Mouse (Mus musculus): ENCODE measurements around the gene Ets1.
A peak's percentile ranks its signal among the peaks of the same experiment; 100 is the strongest.

Ets1 gene

DNA sequence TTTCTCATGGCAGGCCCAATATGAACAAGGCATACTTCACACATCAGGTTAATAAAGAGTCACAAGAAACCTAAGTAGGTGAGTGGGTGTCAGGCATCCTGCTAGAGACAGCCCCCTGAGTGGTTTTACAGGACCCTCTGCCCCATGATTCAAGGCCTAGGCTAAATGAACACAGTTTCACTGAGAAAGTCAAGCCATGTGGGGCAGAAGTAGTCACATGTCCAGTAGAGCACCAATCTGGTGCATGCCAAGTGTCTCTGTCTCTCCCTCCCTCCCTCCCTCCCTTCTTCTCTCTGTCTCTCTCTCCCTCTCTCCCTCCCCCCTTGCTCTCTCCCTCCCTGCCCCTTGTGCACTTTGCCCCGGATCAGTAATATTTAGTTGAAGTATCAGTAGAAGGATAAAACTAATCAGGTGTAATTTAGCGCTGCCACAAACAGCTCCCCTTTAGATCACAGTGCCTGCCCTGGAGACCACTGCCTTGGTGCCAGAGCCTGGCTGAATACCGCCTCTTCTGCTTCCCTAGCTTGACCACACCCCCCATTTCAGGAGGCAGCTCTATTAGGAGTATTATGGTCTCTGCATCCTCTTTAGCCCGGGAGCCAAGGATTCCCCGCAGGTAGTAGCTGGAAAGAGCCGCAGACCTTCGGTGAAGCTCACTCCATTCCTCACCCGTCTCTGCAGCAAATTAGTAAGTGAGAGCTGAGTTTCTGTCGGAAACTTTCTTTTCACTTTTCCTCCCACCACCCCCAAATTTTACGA is at the start of gene Ets1:
TSS of gene Ets1 (plus strand) at position 595 of the 759 bp plus-strand sequence.
- DNase-seq (ENCODE audit: low read depth, low spot score): peak; percentile 33
- Histone ChIP-seq H3K27me3 (ENCODE audit: control insufficient read depth, insufficient read depth, low read length, poor library complexity, severe bottlenecking) (no peaks in the 10 kb centered on the region), H3K36me3 (ENCODE audit: control insufficient read depth, insufficient read depth, low read length, poor library complexity, severe bottlenecking) (no peaks in the 10 kb centered on the region)

DNA sequence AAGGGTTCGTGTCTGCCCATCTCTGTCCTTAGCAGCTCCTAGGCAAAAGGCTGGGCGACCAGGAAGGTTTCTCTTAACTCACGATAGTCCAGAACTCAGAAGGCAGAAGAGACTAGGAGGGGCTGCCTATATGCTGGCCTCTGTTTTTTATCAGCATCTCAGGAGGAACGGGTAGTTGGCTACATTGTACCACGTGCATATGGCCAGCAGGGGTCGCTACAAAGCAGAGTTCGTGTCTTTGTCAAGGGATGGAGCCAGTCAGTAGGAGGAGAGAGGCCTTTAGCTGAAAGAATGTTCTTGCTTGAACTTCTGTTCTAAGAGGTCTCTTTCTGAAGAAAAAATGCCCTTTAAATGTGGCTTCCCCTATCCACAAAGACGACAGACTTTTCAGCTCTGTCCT is 46.1 kb upstream of the Ets1 start:
- H3K36me3 ChIP-seq (ENCODE audit: control insufficient read depth, insufficient read depth, low read length, poor library complexity, severe bottlenecking): no peaks in the 10 kb centered on the region
- DNase-seq (ENCODE audit: low read depth, low spot score): peak; percentile 94
- H3K27me3 ChIP-seq (ENCODE audit: control insufficient read depth, insufficient read depth, low read length, poor library complexity, severe bottlenecking): no peaks in the 10 kb centered on the region

DNA sequence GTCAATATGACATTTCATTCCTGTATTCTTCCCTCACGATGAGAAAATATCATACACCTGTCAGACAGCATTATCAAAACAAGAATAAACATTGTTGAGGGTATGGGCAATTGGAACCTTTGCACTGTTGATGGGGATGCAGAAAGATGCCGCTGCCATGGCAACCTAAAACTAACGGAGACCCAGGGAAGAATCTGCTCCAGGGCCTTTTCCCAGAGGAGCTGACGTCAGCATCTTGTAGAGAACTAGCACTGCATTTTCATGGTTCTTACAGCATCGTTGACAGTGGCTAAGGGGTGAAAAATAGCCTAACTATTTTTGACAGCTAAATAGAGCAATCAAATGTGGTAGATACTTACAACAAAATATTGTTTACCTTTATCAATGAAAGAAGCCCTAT is 45.5 kb upstream of the Ets1 start:
- DNase-seq (ENCODE audit: low read depth, low spot score): no peak
- Histone ChIP-seq H3K27me3 (ENCODE audit: control insufficient read depth, insufficient read depth, low read length, poor library complexity, severe bottlenecking) (no peaks in the 10 kb centered on the region), H3K36me3 (ENCODE audit: control insufficient read depth, insufficient read depth, low read length, poor library complexity, severe bottlenecking) (no peaks in the 10 kb centered on the region)

DNA sequence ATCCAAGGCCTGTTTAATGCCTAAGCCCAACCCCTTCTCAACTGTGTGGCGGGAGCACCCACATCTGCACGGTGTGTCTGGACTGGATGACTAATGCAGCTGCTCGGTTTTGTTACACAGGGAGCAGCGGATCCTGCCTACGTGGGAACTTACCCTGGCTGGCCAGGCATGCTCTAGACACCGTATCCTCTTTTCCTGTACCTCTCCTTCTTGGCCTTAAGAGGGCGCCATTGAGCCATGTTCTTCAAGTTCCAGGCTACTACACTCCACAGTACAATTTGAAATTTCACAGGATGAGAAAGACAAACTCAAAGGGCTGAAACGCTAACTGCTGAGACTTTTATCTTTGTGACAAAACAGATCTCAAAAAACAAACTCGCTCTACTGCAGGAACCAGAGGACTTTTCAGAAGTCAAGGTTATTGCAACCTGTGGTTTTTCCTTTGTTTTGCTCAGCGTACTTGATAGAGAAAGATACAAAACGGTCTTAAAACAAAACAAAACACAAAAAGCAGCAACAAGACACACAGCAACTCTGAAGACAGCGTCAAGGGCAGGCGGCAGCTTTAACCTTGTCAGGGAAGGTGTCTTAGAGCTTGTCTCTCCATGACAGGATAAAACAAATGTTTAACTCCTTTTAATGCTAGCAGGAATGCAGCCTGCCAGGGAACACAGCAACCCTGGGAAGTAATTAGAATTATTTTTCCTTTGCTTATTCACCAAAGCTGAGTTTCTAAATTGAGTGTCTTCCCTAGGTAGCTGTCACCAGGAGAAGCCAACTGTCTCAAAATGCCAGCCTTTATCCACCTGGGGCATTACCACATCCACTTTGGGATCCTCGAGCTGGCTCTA is 44.1 kb upstream of the Ets1 start:
- DNase-seq (ENCODE audit: low read depth, low spot score): peak; percentile 95

DNA sequence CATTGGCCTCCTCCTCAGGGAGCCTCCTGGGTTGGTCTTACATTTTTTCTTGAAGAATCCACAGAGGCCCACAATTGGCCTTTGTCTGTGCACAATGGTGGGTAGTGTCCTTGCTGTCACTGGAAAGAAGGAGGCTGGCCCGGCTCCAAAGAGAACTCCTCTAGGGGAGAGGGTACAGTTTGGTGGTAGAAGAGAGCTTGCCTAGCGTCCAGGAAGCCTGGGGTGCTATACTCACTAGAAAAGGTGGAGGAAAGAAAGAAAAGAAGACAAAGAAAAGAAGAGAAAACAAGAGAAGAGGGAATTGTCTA is 43.5 kb upstream of the Ets1 start:
- Histone ChIP-seq H3K36me3 (ENCODE audit: control insufficient read depth, insufficient read depth, low read length, poor library complexity, severe bottlenecking) (no peaks in the 10 kb centered on the region), H3K27me3 (ENCODE audit: control insufficient read depth, insufficient read depth, low read length, poor library complexity, severe bottlenecking) (no peaks in the 10 kb centered on the region)
- no peak for DNase-seq (ENCODE audit: low read depth, low spot score)

More for the DNA sequence above, 44.1 kb upstream of the Ets1 start:
- no peaks in the 10 kb centered on the region for H3K36me3 ChIP-seq (ENCODE audit: control insufficient read depth, insufficient read depth, low read length, poor library complexity, severe bottlenecking)
- H3K27me3 ChIP-seq (ENCODE audit: control insufficient read depth, insufficient read depth, low read length, poor library complexity, severe bottlenecking): no peaks in the 10 kb centered on the region

DNA sequence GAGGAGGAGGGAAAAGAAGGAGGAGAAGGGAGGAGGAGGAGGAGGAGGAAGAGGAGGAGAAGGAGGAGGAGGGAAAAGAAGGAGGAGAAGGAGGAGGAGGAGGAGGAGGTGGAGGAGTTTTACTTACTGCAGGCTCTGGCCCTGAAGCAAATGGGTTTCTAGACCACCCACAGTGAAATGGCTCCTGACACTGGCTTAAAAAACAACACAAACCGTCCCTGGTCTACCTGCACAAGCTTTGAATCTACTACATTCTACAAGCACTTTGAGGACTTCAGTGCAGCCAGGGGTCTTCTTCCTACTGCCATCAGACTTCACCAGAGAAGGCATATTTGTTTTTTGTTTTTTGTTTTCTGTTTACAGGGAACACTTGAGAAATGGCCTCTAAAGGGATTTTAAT is 42.2 kb upstream of the Ets1 start:
- Histone ChIP-seq H3K27me3 (ENCODE audit: control insufficient read depth, insufficient read depth, low read length, poor library complexity, severe bottlenecking) (no peaks in the 10 kb centered on the region), H3K36me3 (ENCODE audit: control insufficient read depth, insufficient read depth, low read length, poor library complexity, severe bottlenecking) (no peaks in the 10 kb centered on the region)
- DNase-seq (ENCODE audit: low read depth, low spot score): no peak

DNA sequence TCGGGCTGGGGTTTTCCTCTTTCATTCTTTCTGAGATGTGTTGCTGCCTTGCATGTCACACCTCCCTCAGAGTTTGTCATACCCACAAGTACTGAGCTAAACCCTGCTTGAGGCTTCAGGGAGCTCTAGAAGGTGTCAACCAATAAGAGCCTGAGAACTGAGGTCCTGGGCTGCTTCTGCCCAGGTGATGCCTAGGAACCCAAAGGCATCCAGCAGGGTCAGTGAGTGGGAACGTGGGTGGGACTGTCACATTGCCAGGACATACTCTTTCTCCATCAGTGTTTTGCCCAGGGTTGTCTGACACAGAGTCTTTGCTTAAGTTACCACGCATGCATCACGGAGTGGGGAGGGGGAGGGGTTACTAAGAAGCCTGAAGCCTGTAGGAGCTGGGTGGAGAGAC is 41.7 kb upstream of the Ets1 start:
- H3K27me3 ChIP-seq (ENCODE audit: control insufficient read depth, insufficient read depth, low read length, poor library complexity, severe bottlenecking): no peaks in the 10 kb centered on the region
- no peaks in the 10 kb centered on the region for H3K36me3 ChIP-seq (ENCODE audit: control insufficient read depth, insufficient read depth, low read length, poor library complexity, severe bottlenecking)
- peak; percentile 49 for DNase-seq (ENCODE audit: low read depth, low spot score)

DNA sequence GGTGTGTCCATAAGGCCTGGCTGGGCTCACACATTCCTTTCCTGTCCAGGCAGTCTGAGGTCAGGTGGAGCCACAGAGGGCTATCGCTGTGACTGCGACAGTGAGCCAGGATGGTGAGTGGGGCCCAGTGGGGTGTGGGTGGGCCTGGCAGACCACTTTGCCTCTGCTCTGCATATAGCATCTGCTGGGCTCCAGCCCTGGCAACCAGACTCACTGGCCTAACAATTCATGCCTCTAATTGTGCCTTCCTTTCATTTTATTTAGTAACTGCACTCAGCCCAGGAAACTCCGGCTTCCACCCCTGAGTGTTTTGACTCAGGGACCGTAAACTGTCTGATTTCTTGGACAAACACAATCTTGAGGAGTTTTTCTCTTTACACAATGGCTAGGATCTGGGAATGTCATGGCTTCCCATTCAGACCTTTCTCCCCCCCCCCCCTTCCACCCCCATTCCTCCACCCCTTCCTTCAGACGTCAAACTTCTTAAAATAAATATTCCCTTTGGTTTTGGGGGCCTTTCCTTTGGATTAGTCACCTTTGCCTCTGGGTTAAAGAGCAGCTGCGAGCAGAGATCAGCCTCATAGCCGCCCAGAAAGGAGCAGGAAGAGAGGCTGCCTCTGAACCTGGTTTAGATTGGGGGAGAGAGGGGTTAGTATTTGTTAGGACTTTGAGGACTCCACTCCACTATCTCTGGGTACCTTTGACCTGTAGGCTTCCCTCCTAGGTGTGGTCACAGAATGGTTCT is 40.8 kb upstream of the Ets1 start:
- DNase-seq (ENCODE audit: low read depth, low spot score): no peak
- Histone ChIP-seq H3K27me3 (ENCODE audit: control insufficient read depth, insufficient read depth, low read length, poor library complexity, severe bottlenecking) (no peaks in the 10 kb centered on the region), H3K36me3 (ENCODE audit: control insufficient read depth, insufficient read depth, low read length, poor library complexity, severe bottlenecking) (no peaks in the 10 kb centered on the region)

DNA sequence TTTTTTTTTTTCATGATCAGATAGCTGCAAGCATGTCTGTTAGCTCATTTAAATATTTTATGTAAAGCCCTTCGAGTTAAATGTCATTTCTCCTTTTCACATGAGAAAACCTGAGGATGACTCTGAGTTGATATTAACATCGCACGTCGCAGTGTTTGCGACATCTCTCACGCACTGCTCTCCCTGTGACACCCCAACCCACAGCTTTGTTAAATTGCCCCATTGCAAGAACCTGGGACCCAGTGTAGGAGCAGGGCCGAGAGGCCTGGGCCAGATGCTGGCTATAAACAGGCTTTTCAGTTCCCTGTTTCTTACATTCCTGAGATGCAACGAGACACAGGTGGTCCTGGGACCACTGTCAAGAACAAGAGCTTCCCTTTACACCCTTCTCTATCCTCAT is 39.7 kb upstream of the Ets1 start:
- DNase-seq (ENCODE audit: low read depth, low spot score): peak; percentile 73
- Histone ChIP-seq H3K27me3 (ENCODE audit: control insufficient read depth, insufficient read depth, low read length, poor library complexity, severe bottlenecking) (no peaks in the 10 kb centered on the region), H3K36me3 (ENCODE audit: control insufficient read depth, insufficient read depth, low read length, poor library complexity, severe bottlenecking) (no peaks in the 10 kb centered on the region)

DNA sequence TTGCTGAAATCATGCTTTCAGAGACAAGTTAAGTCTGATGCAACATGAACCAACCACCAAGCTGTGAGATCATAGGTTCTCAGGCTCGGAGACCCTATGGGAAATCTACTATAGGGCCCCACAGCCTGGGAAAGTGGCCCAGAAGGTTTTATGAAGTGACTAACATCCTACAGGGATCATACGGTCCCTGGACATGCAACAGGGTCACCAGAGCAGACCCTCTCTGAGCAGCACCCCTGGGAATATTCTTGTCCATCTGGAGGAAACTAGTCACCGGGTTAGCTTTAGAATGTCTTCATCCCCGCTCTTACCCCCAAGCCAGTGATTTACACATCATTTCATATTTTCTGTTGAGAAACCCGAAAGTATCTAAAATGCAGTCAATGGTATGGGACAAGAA is 34.1 kb upstream of the Ets1 start:
- H3K27me3 ChIP-seq (ENCODE audit: control insufficient read depth, insufficient read depth, low read length, poor library complexity, severe bottlenecking): no peaks in the 10 kb centered on the region
- no peaks in the 10 kb centered on the region for H3K36me3 ChIP-seq (ENCODE audit: control insufficient read depth, insufficient read depth, low read length, poor library complexity, severe bottlenecking)
- no peak for DNase-seq (ENCODE audit: low read depth, low spot score)

DNA sequence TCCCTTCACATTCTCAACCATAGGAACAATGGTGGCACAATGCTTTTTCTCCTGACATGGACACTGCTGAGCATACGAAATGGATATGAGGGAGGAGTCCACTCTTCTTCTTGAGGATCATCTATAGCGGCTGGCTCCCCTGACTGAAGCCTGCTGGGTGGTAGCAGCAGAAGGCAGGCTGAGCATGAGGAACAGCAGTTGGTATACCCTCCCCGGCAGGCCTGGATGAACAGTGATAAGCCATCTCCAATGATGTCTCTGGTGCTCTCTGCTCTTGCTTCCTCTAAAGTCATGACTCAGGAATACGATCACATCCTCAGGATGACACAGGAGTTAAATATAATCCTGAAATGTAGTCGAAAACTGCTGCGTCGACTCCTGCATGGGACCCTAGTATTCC is 32.9 kb upstream of the Ets1 start:
- H3K27me3 ChIP-seq (ENCODE audit: control insufficient read depth, insufficient read depth, low read length, poor library complexity, severe bottlenecking): no peaks in the 10 kb centered on the region
- DNase-seq (ENCODE audit: low read depth, low spot score): no peak
- H3K36me3 ChIP-seq (ENCODE audit: control insufficient read depth, insufficient read depth, low read length, poor library complexity, severe bottlenecking): no peaks in the 10 kb centered on the region

DNA sequence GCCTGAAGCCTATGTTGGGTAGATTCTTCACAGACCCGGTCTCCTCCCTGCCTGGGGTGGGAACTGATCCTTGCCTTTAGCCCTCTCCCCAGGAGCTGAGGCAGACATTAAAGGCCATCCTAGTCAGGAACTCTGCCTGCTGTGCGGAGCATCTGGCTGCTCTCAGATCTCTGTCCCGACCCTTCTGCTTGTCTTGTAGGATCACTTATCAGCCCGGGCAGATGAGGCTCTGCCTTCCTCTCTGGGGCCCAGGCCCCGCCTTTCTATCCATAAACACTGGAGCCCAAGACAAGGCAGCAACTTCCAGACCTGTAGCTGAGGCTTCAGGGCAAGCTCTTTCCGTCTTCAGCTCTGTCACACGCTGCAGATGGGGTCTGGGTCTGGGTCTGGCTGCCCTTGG is 28.8 kb upstream of the Ets1 start:
- Histone ChIP-seq H3K27me3 (ENCODE audit: control insufficient read depth, insufficient read depth, low read length, poor library complexity, severe bottlenecking) (no peaks in the 10 kb centered on the region), H3K36me3 (ENCODE audit: control insufficient read depth, insufficient read depth, low read length, poor library complexity, severe bottlenecking) (no peaks in the 10 kb centered on the region)
- DNase-seq (ENCODE audit: low read depth, low spot score): no peak

DNA sequence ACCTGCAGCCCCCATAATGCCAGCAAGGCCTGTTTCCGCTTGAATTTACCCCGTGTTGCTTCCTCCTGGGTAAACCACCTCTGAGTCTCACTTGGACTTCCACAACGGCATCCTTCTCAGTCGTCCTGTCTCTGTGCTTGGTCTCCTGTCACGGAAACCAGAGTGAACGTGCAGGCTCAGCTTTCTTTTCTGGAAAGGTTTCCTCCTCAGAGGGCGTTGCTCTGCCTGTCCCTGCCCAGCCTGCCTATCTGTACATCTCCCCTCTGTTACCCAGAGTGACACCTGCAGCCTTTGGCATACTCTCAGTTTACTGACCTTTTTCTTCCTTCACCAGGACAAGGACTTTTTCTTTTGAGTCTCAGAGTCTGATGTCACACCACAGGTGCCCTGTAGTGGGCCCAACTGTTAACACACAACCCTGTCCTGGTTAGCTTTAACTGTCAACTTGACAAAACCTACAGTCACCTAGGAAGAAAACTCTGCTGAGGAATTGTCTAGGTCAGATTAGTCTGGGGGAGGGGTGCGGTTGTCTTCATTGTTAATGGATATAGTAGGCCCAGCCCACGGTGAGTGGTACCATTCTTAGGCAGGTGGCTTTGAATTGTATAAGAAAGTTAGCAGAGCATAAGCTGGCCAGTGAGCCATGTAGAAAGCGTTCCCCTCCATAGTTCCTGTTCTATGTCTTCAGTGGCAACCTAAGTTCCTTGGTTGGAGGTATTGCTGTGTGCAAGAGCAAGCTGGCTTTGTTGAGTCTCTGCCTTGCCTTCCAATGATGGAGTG is 27.0 kb upstream of the Ets1 start:
- H3K27me3 ChIP-seq (ENCODE audit: control insufficient read depth, insufficient read depth, low read length, poor library complexity, severe bottlenecking): no peaks in the 10 kb centered on the region
- DNase-seq (ENCODE audit: low read depth, low spot score): peak; percentile 77
- no peaks in the 10 kb centered on the region for H3K36me3 ChIP-seq (ENCODE audit: control insufficient read depth, insufficient read depth, low read length, poor library complexity, severe bottlenecking)

DNA sequence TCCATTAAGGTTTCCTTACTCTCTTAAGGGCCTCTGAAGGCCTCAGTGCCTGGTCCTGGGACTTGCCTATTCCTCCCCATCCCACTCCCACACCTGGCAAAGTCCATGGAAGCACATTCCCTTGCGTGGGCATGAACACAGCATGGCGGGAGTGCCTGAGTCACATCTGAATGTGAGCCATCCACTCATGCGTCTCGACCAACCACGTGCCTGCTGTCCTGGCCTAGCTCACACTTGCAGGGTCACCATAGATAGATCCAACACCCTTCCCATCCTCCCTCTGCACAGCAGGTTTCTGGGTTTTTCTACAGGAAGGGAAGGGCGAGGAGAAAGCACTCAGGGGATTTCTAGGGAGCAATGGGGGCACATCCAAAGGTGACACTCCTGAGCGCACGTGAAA is 25.8 kb upstream of the Ets1 start:
- no peaks in the 10 kb centered on the region for H3K36me3 ChIP-seq (ENCODE audit: control insufficient read depth, insufficient read depth, low read length, poor library complexity, severe bottlenecking)
- no peaks in the 10 kb centered on the region for H3K27me3 ChIP-seq (ENCODE audit: control insufficient read depth, insufficient read depth, low read length, poor library complexity, severe bottlenecking)
- no peak for DNase-seq (ENCODE audit: low read depth, low spot score)

Measured in splenic B cell, adult 2 months (primary cell).